Mouse (Mus musculus) heart, adult 2 months (tissue): ENCODE results near the gene Gm49601.

Experiments used
- CTCF ChIP-seq: fragments of 200-600 bp; IDR thresholded peaks from 2 replicates; pipeline ENCODE4 v1.8.1; 2022; ENCODE audit warnings: antibody characterized with exemption, mild to moderate bottlenecking, moderate library complexity
- EP300 ChIP-seq: fragments of 200-500 bp; IDR thresholded peaks from 2 replicates; pipeline ENCODE4 v1.6.1; 2011; ENCODE audit warnings: low read depth, low read length, control low read depth; ENCODE audit not compliant: insufficient read depth
- POLR2A ChIP-seq: fragments of 200-500 bp; IDR thresholded peaks from 2 replicates; pipeline ENCODE4 v1.6.1; 2011; ENCODE audit warnings: mild to moderate bottlenecking, low read depth, low read length, control low read depth; ENCODE audit not compliant: insufficient read depth

DNA sequence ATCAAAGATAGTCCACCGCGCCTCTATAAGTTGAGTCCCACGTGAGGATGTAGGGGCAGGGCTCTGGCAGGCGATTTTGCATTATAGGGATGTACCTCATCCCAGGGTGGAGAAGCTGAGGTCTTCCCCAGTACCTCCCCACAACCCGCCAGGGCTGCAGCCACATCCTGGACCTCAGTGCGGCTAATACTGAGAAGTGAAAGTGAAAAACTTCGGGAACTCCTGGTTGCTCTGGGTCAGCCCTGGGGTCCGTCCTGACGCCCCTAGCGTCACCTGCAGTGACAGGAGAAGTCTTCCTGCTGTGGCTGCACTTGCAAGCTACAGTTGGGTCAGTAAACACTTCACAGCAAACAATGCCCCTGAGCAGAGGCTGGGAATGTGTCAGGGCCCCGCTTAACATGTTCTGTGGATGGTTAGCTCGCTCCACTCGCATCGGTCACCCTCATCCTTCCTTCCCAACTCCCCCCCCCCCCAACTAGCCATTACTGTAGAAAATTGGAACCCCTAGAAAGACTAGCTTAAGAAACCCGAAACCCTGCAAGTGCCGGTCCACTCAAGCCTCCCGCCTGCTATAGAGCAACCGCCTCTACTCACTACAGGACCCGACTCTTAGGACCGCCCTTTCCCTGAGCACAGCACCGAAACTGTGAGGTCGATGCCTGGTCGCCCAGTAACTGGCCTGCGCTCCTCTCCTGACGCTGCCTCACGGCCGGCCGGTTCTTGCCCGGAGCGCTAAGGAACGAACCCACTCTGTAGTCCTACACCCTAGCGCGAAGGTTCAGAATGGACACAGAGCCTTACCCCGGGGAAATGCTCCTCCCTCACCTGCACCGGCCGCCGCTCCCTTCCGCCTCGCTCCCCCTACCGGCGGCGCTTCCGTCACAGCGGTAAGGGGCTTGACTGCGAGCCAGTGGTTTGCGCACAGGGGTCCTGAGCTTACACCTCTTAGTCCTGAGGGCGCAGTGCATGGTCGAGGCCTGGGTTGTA, 36.1 kb downstream of the Gm49601 start, which contains the start of gene Tbx1:
- no peak for TF ChIP-seq EP300
- no peak for TF ChIP-seq POLR2A
- TF ChIP-seq CTCF, result peak; percentile 59
